Mouse (Mus musculus) heart, postnatal 14 days (tissue): ENCODE data around the gene Kcnj14. TPM values are rescaled to one million over a fixed set of nuclear protein-coding genes. Genes with fewer than 3 reads are reported as not detected.

Experiments used
- DNase-seq, 2 experiments: peaks; one replicate each; pipeline ENCODE4 v3.0.0; 2021 to 2022
- intact Hi-C: fragments of 180-260 bp; cut with DNase I; formaldehyde crosslinking; loops from one replicate; pipeline ENCODE4 v1.15.1; 2025
- long read RNA-seq, 2 experiments: library from polyadenylated mRNA; stranded (forward); transcript quantifications; one replicate each; pipeline ENCODE4 v2.0.0; 2021
- total RNA-seq, 2 experiments: library from RNA; stranded (reverse); gene quantifications; 2 replicates each; pipeline ENCODE4 v1.2.3; 2021

Gene Kcnj14
- total RNA-seq: under 1 TPM; 0.74 to 1.00 TPM
- long read RNA-seq, experiment 1, partial matches to known transcripts: 2 of 2 reads
- long read RNA-seq, experiment 1, other reads (novel, unspliced or antisense): 0 of 2 reads
- long read RNA-seq, experiment 2, partial matches to known transcripts: 1 of 1 reads
- long read RNA-seq, experiment 2, other reads (novel, unspliced or antisense): 0 of 1 reads

GRCm38 (mm10) chr7:45824598-45824997 is at the start of gene Kcnj14:
Kcnj14 (minus strand) TSS chr7:45824782.
- DNase-seq: no peak
- intact Hi-C loops: no loop called here

- intact Hi-C loops: loop anchor here (2.0 to 5.0 kb wide), 4 partner anchors 23 to 134 kb away; partner anchors contain the start of genes Ccdc114, Syngr4 and Tmem143
- DNase-seq: peak; percentile 65 to 71
Observed at GRCm38 (mm10) chr7:45873061-45873947, 48.7 kb upstream of the Kcnj14 start.

- peak; percentile 92 to 94 for DNase-seq
- intact Hi-C loops: loop anchor here (2.0 to 5.0 kb wide), 4 partner anchors 24 to 135 kb away; partner anchors contain the start of genes Ccdc114, Syngr4 and Tmem143
Observed at GRCm38 (mm10) chr7:45872624-45873023, 48.0 kb upstream of the Kcnj14 start, which contains the start of gene Kdelr1. Kdelr1 (plus strand) TSS chr7:45872772.

- no peak for DNase-seq
- intact Hi-C loops: loop anchor here (5.0 kb wide), 1 partner anchor 137 kb away; no protein-coding TSS in a partner anchor
Observed at GRCm38 (mm10) chr7:45870282-45871058, 45.9 kb upstream of the Kcnj14 start.

GRCm38 (mm10) chr7:45869787-45870186 is 45.2 kb upstream of the Kcnj14 start:
- intact Hi-C loops: loop anchor here (5.0 kb wide), 1 partner anchor 138 kb away; no protein-coding TSS in a partner anchor
- peak in 1 of 2 experiments; percentile 32 for DNase-seq

GRCm38 (mm10) chr7:45869107-45869670 is 44.6 kb upstream of the Kcnj14 start:
- DNase-seq: peak in 1 of 2 experiments; percentile 35
- intact Hi-C loops: no loop called here

GRCm38 (mm10) chr7:45867871-45868270 is 43.3 kb upstream of the Kcnj14 start:
- DNase-seq: no peak
- intact Hi-C loops: no loop called here

GRCm38 (mm10) chr7:45865925-45866910 is 41.6 kb upstream of the Kcnj14 start:
- peak; percentile 95 to 97 for DNase-seq
- intact Hi-C loops: no loop called here

GRCm38 (mm10) chr7:45864435-45864834 is 39.9 kb upstream of the Kcnj14 start:
- intact Hi-C loops: no loop called here
- DNase-seq: no peak

GRCm38 (mm10) chr7:45862804-45863203 is 38.2 kb upstream of the Kcnj14 start:
- intact Hi-C loops: no loop called here
- DNase-seq: no peak

- no peak for DNase-seq
- intact Hi-C loops: no loop called here
Observed at GRCm38 (mm10) chr7:45859008-45859407, 34.4 kb upstream of the Kcnj14 start.

- no peak for DNase-seq
- intact Hi-C loops: no loop called here
Observed at GRCm38 (mm10) chr7:45856950-45857901, 32.6 kb upstream of the Kcnj14 start.

GRCm38 (mm10) chr7:45853089-45853488 is 28.5 kb upstream of the Kcnj14 start:
- intact Hi-C loops: no loop called here
- DNase-seq: no peak

GRCm38 (mm10) chr7:45850661-45851060 is 26.1 kb upstream of the Kcnj14 start:
- DNase-seq: no peak
- intact Hi-C loops: no loop called here

GRCm38 (mm10) chr7:45848447-45849027 is 24.0 kb upstream of the Kcnj14 start:
- DNase-seq: no peak
- intact Hi-C loops: no loop called here

GRCm38 (mm10) chr7:45842950-45843744 is 18.6 kb upstream of the Kcnj14 start:
- intact Hi-C loops: no loop called here
- DNase-seq: no peak

GRCm38 (mm10) chr7:45833924-45834323 is 9.3 kb upstream of the Kcnj14 start:
- intact Hi-C loops: no loop called here

More at GRCm38 (mm10) chr7:45833924-45834323, 9.3 kb upstream of the Kcnj14 start:
- DNase-seq: no peak
